Mouse (Mus musculus): ENCODE data around the gene Il20rb.

The Il20rb gene

GRCm38 (mm10) chr9:100470936-100471604 lies 15.5 kb downstream of the Il20rb start:
- DNase-seq (ENCODE audit: low read depth, low spot score) = no peak

- no peak for DNase-seq (ENCODE audit: low read depth, low spot score)
Observed at GRCm38 (mm10) chr9:100470228-100470627, 16.4 kb downstream of the Il20rb start.

GRCm38 (mm10) chr9:100469681-100470080 lies 16.9 kb downstream of the Il20rb start:
- no peak for DNase-seq (ENCODE audit: low read depth, low spot score)

- no peak for DNase-seq (ENCODE audit: low read depth, low spot score)
Observed at GRCm38 (mm10) chr9:100468151-100468550, 18.4 kb downstream of the Il20rb start.

GRCm38 (mm10) chr9:100467653-100468052 lies 18.9 kb downstream of the Il20rb start:
- no peak for DNase-seq (ENCODE audit: low read depth, low spot score)

GRCm38 (mm10) chr9:100466743-100467142 lies 19.8 kb downstream of the Il20rb start:
- DNase-seq (ENCODE audit: low read depth, low spot score) = no peak

- no peak for DNase-seq (ENCODE audit: low read depth, low spot score)
Observed at GRCm38 (mm10) chr9:100465988-100466387, 20.6 kb downstream of the Il20rb start.

- DNase-seq (ENCODE audit: low read depth, low spot score) = no peak
Observed at GRCm38 (mm10) chr9:100465380-100465779, 21.2 kb downstream of the Il20rb start.

GRCm38 (mm10) chr9:100463771-100464170 lies 22.8 kb downstream of the Il20rb start:
- no peak for DNase-seq (ENCODE audit: low read depth, low spot score)

GRCm38 (mm10) chr9:100462098-100462497 lies 24.5 kb downstream of the Il20rb start:
- no peak for DNase-seq (ENCODE audit: low read depth, low spot score)

- DNase-seq (ENCODE audit: low read depth, low spot score) = peak; percentile 50
Observed at GRCm38 (mm10) chr9:100461671-100462070, 24.9 kb downstream of the Il20rb start.

- DNase-seq (ENCODE audit: low read depth, low spot score) = no peak
Observed at GRCm38 (mm10) chr9:100460203-100460602, 26.4 kb downstream of the Il20rb start.

GRCm38 (mm10) chr9:100457971-100458681 lies 28.5 kb downstream of the Il20rb start:
- no peak for DNase-seq (ENCODE audit: low read depth, low spot score)

GRCm38 (mm10) chr9:100454664-100454993 lies 32.0 kb downstream of the Il20rb start:
- no peak for DNase-seq (ENCODE audit: low read depth, low spot score)

- no peak for DNase-seq (ENCODE audit: low read depth, low spot score)
Observed at GRCm38 (mm10) chr9:100453944-100454663, 32.5 kb downstream of the Il20rb start.

- no peak for DNase-seq (ENCODE audit: low read depth, low spot score)
Observed at GRCm38 (mm10) chr9:100452432-100452831, 34.2 kb downstream of the Il20rb start.

GRCm38 (mm10) chr9:100446059-100446686 lies 40.4 kb downstream of the Il20rb start:
- DNase-seq (ENCODE audit: low read depth, low spot score) = no peak

GRCm38 (mm10) chr9:100440111-100440790 lies 46.3 kb downstream of the Il20rb start:
- DNase-seq (ENCODE audit: low read depth, low spot score) = peak; percentile 28

GRCm38 (mm10) chr9:100439481-100439880 lies 47.1 kb downstream of the Il20rb start:
- DNase-seq (ENCODE audit: low read depth, low spot score) = no peak

- DNase-seq (ENCODE audit: low read depth, low spot score) = no peak
Observed at GRCm38 (mm10) chr9:100438994-100439393, 47.6 kb downstream of the Il20rb start.

- DNase-seq (ENCODE audit: low read depth, low spot score) = no peak
Observed at GRCm38 (mm10) chr9:100436865-100437595, 49.6 kb downstream of the Il20rb start.

Data from telencephalon, adult 2 months (tissue).